Mouse (Mus musculus) C2C12 (cell line): ENCODE results near the gene Nectin1. TPM values are rescaled to one million over a fixed set of nuclear protein-coding genes. Genes with fewer than 3 reads are reported as not detected.

Experiments
- H3K27me3 ChIP-seq: one replicate; pipeline ENCODE4 v1.6.1; 2011; ENCODE audit not compliant: control insufficient read depth, insufficient read depth, insufficient read length
- H3K36me3 ChIP-seq: one replicate; pipeline ENCODE4 v1.6.1; 2011; ENCODE audit not compliant: control insufficient read depth, insufficient read depth
- H3K4me3 ChIP-seq: one replicate; pipeline ENCODE4 v1.5.1; 2011; ENCODE audit warnings: mild to moderate bottlenecking, control low read depth; ENCODE audit not compliant: poor library complexity, insufficient read depth, severe bottlenecking
- H3K79me2 ChIP-seq: one replicate; pipeline ENCODE4 v1.6.1; 2011; ENCODE audit not compliant: control insufficient read depth, insufficient read depth
- H3K79me3 ChIP-seq: one replicate; pipeline ENCODE4 v1.6.1; 2011; ENCODE audit warnings: low read depth, control low read depth
- H3ac ChIP-seq: one replicate; pipeline ENCODE3; 2011; ENCODE audit warnings: low read depth; ENCODE audit not compliant: control insufficient read depth, insufficient read length
- CEBPB ChIP-seq: IDR thresholded peaks from one replicate; pipeline ENCODE4 v1.6.1; 2011; ENCODE audit warnings: low read depth, mild to moderate bottlenecking, control low read depth, moderate library complexity
- CTCF ChIP-seq: IDR thresholded peaks from one replicate; pipeline ENCODE4 v1.5.1; 2011; ENCODE audit not compliant: control insufficient read depth, insufficient read depth, insufficient read length
- FOSL1 ChIP-seq: IDR thresholded peaks from one replicate; pipeline ENCODE4 v1.8.0; 2011; ENCODE audit warnings: mild to moderate bottlenecking, low read length; ENCODE audit not compliant: poor library complexity, insufficient read depth, severe bottlenecking
- MAX ChIP-seq: IDR thresholded peaks from one replicate; pipeline ENCODE4 v1.6.1; 2011; ENCODE audit warnings: mild to moderate bottlenecking, control low read depth
- MYOD1 ChIP-seq: IDR thresholded peaks from one replicate; pipeline ENCODE4 v1.6.1; 2011; ENCODE audit warnings: low read depth; ENCODE audit not compliant: control insufficient read depth, insufficient read length
- MYOG ChIP-seq: IDR thresholded peaks from one replicate; pipeline ENCODE4 v1.6.1; 2011; ENCODE audit not compliant: control insufficient read depth, insufficient read length; ENCODE audit errors: extremely low read depth
- USF1 ChIP-seq: IDR thresholded peaks from one replicate; pipeline ENCODE4 v1.6.1; 2011; ENCODE audit warnings: low read depth, mild to moderate bottlenecking, control low read depth, moderate library complexity
- polyA plus RNA-seq: library from polyadenylated mRNA; unstranded; fragments of >200 nt; fragmentation: generic; extraction: Trizol; gene quantifications from one replicate; pipeline ENCODE4 v1.2.1, GENCODE M21; 2012; ENCODE audit warnings: missing spikeins

Gene Nectin1
- polyA plus RNA-seq, 1 experiment: 3.0 TPM

- H3K27me3 ChIP-seq: no peaks in the 10 kb centered on the region
- no peaks in the 10 kb centered on the region for H3K36me3 ChIP-seq
- no peak overlapping the region for H3ac ChIP-seq
- no peak overlapping the region for H3K4me3 ChIP-seq
- TF ChIP-seq CTCF: no peak
- TF ChIP-seq USF1: no peak
- no peak for TF ChIP-seq MYOD1
- TF ChIP-seq CEBPB: no peak
- no peak for TF ChIP-seq FOSL1
- no peak for TF ChIP-seq MAX
- no peak for TF ChIP-seq MYOG
- H3K79me2 ChIP-seq: no peaks in the 10 kb centered on the region
- no peaks in the 10 kb centered on the region for H3K79me3 ChIP-seq
Measured at GRCm38 (mm10) chr9:43784841-43785240, 41.1 kb downstream of the Nectin1 start.

- Histone ChIP-seq H3K79me2 (no peaks in the 10 kb centered on the region), H3K27me3 (no peaks in the 10 kb centered on the region), H3ac (no peak overlapping the region), H3K4me3 (no peak overlapping the region), H3K79me3 (no peaks in the 10 kb centered on the region), H3K36me3 (no peaks in the 10 kb centered on the region)
- TF ChIP-seq CTCF: no peak
- TF ChIP-seq MYOD1: no peak
- TF ChIP-seq MAX: no peak
- no peak for TF ChIP-seq MYOG
Measured at GRCm38 (mm10) chr9:43787591-43787990, 43.8 kb downstream of the Nectin1 start.

- Histone ChIP-seq H3K4me3 (no peak overlapping the region), H3ac (no peak overlapping the region), H3K27me3 (no peaks in the 10 kb centered on the region), H3K79me3 (no peaks in the 10 kb centered on the region), H3K79me2 (no peaks in the 10 kb centered on the region), H3K36me3 (no peaks in the 10 kb centered on the region)
- TF ChIP-seq CEBPB (no peak), MAX (no peak), CTCF (no peak), MYOG (no peak), MYOD1 (no peak), USF1 (no peak), FOSL1 (peak; percentile 38)
Measured at GRCm38 (mm10) chr9:43792681-43793080, 48.9 kb downstream of the Nectin1 start.

GRCm38 (mm10) chr9:43793411-43793810 lies 49.6 kb downstream of the Nectin1 start:
- no peaks in the 10 kb centered on the region for H3K36me3 ChIP-seq

GRCm38 (mm10) chr9:43796031-43796430 lies 52.2 kb downstream of the Nectin1 start:
- no peak for TF ChIP-seq MAX
- TF ChIP-seq CTCF: no peak
- no peak for TF ChIP-seq MYOG
- Histone ChIP-seq H3K79me3 (no peaks in the 10 kb centered on the region), H3ac (no peak overlapping the region), H3K79me2 (no peaks in the 10 kb centered on the region), H3K4me3 (no peak overlapping the region), H3K36me3 (no peaks in the 10 kb centered on the region), H3K27me3 (no peaks in the 10 kb centered on the region)

More at GRCm38 (mm10) chr9:43793411-43793810, 49.6 kb downstream of the Nectin1 start:
- Histone ChIP-seq H3K27me3 (no peaks in the 10 kb centered on the region), H3K79me3 (no peaks in the 10 kb centered on the region), H3K79me2 (no peaks in the 10 kb centered on the region), H3K4me3 (no peak overlapping the region), H3ac (no peak overlapping the region)
- TF ChIP-seq CTCF: no peak
- TF ChIP-seq MYOG: no peak
- TF ChIP-seq USF1: no peak
- no peak for TF ChIP-seq FOSL1
- no peak for TF ChIP-seq CEBPB
- no peak for TF ChIP-seq MYOD1
- TF ChIP-seq MAX: no peak

GRCm38 (mm10) chr9:43796841-43797740 lies 53.3 kb downstream of the Nectin1 start:
- no peaks in the 10 kb centered on the region for H3K36me3 ChIP-seq
- no peak for TF ChIP-seq MAX
- TF ChIP-seq MYOD1: no peak
- TF ChIP-seq CEBPB: no peak
- TF ChIP-seq FOSL1: no peak
- no peak for TF ChIP-seq MYOG
- TF ChIP-seq CTCF: no peak
- no peak for TF ChIP-seq USF1
- H3K4me3 ChIP-seq: no peak overlapping the region
- H3K79me2 ChIP-seq: no peaks in the 10 kb centered on the region
- H3ac ChIP-seq: no peak overlapping the region
- no peaks in the 10 kb centered on the region for H3K27me3 ChIP-seq
- no peaks in the 10 kb centered on the region for H3K79me3 ChIP-seq
